Mouse (Mus musculus) lung, postnatal 4 days (tissue): ENCODE measurements around the gene Btbd2.

Source experiments
- DNase-seq, 2 experiments: peaks; one replicate each; pipeline ENCODE4 v3.0.0; 2021

Gene Btbd2

DNA sequence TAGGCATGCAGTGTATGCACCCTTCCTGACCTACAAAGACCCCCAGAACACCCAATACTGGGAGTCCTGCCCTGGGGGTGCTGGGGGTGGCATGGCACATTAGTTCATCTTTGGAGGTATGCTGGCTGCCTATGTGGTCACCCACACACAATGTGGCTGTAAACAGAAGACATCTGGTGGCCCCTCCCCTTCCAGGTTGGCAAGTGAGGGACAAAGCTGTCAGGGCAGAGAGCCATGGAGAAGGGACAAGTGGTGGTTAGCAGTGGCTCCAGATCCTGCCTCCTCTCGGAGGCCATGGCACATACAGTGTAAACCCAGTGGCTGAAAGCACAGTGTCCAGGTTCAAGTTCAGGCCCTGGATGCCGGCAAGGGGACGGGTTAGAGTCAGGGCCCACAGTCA, 29.7 kb upstream of the Btbd2 start:
- DNase-seq = no peak

DNA sequence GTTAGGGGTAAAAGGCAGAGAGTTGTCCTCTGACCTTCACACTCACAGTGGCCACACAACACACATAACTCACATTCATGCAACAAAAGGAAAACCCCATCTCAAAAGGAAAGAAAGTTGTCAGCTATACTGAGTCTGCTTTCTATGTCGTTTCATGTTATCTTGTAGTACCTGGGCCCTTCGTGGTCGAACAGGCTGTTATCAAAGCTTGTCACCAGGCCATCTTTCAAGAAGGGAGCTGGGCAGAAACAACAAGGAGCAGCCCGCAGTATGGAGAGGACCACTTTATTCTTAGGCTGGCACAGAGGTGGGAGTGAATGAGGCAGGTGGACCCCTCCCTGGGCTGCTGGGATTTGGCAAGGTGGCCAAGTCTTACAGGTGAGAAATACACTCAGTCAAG, 28.1 kb upstream of the Btbd2 start:
- no peak for DNase-seq

DNA sequence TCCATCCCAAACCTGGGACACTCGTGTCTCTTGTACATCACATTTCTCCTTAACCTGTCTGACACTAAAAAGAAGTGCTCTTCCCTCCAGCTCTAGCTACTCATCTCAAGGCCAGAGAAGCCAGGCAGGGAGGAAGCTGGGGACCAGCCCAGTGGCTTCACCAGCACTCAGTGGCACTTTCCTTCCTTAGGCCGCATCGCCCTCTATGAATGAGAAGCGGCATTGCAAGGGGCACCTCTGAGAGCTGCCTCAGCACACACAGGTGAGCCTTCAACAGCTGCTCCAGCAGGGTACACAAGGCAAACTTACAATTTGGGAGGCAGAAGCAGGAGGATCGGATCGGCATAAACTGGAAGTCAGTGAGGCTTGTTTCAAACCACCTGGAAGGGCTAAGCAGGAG, 27.3 kb upstream of the Btbd2 start:
- DNase-seq = peak; percentile 79 to 87

- no peak for DNase-seq
Observed at GRCm38 (mm10) chr10:80683647-80684046, 26.8 kb upstream of the Btbd2 start.

GRCm38 (mm10) chr10:80682003-80682402, 25.1 kb upstream of the Btbd2 start:
- DNase-seq = no peak

DNA sequence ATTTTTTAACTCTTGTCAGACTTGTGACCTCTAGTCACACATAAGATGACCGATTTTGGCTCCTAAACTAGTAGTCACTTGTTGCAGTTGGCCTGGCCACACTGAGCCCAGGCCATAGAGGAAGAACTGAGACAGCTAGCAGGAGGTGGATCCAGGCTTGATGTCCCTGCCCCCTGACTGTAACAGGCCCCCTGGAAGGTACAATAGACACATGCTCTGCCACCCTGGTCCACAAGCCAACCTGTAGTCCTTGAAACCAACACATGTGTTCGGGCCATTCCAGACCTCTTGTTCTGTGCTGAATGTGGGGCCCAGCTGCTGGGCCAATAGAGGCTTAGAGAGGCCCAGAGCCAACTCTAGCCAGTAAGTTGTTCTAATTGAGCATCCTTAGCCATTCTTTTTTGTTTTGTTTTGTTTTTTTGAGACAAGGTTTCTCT, 23.4 kb upstream of the Btbd2 start:
- no peak for DNase-seq

- DNase-seq = peak in 1 of 2 experiments; percentile 40
Observed at GRCm38 (mm10) chr10:80679556-80680259, 22.8 kb upstream of the Btbd2 start.

GRCm38 (mm10) chr10:80678601-80679377, 21.9 kb upstream of the Btbd2 start:
- peak; percentile 73 to 81 for DNase-seq

DNA sequence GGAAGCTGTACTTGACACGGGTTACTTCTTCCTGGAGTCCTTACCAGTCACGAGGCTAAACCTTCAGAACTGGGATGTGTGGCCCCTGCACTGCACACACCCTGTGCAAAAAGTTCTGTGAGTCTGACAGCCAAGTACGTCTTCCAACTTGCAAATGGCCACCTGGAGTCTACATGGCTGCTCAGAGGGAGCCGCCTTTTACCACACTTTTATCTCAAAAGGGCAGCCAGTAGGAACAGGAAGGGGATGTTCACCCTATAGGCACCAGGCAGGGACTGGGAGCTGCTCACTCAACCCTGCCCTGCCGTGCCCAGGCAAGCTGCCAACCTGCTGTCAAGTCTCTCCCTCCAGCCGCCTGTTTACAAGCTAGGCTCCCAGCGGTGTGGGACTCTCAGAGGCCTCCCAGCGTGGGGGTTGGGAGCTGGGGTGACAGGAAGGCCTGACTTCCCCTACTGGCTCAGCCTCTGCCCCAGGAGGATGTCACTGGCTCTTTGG, 21.1 kb upstream of the Btbd2 start, which contains the start of gene Mknk2:
Mknk2 (minus strand) TSS at position 171 of the 495 bp plus-strand sequence.
- DNase-seq = peak; percentile 96 to 99

DNA sequence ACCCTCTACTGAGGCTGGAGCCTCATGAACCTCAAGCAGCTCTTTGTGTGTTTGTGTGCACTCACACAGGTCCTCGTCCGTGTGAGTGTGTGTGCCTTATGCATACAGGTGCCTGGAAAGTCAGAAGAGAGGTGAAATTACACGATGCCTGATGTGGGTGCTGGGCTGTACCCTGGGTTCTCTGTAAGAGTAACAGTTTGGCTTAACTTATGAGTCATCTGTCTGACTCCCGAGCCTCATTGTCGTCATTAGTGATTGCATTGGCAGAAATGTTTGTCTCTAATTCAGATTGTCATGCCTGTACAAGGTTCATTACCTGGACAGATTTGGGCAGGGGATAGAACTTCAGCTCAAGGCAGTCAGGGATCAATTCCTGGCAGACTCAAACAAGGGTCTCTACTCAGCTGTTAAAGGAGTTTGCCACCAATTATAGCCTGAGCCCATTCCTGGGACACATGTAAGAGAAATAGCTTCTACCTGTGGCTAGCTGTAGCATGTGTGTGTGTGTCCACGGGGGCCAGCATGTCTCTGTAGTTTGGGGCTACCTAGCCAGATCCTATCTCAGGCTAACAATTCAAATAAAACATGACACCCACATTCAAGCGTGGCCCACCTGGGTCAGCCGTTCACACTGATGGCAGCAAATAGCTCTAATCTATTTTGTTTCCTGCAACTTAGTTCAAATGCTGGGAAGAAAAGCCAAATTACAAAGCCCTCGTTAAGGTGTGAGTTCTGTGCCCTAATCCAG, 20.4 kb upstream of the Btbd2 start:
- DNase-seq = no peak

GRCm38 (mm10) chr10:80676198-80676928, 19.5 kb upstream of the Btbd2 start:
- peak; percentile 100 for DNase-seq

DNA sequence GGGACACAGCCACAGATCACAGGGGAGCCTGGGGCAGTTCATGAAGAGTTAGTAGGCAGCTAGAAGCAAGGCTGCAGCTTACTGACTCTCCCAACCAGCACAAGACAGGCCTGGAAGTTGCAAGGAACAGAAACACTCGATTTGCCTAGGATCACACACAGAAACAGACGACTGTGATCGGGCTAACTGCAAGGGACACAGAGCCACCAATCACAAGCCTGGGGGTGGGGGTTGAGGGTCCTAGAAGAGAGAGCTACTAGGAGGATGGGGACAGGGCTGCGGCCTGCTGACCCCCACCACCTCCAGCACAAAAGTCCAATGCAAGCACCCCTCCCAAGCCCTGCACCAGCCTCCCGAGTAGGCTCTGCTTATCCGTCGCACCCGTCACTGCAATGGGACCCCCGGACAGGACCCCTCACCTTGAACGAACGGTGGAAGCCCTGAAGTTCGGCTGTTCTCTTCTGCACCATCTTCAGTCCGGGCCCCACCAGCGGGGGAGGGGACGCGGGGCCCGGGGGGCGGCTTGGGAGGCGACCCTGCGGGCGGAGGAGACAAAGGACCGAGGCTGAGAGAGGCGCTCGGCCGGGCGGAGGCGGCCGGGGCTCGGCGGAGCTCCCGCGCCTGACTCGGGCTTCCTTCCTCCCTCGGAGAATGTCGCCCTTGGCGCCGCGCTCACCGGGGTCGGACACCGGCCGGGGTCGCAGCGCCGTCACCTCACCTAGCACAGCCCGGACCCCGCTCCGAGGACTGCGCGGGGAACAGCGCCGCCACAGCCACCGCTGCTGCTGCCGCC, 18.7 kb upstream of the Btbd2 start:
- no peak for DNase-seq

- no peak for DNase-seq
Observed at GRCm38 (mm10) chr10:80674851-80675404, 18.1 kb upstream of the Btbd2 start.

- DNase-seq = peak in 1 of 2 experiments; percentile 70
Observed at GRCm38 (mm10) chr10:80674161-80674711, 17.4 kb upstream of the Btbd2 start.

- DNase-seq = no peak
Observed at GRCm38 (mm10) chr10:80673690-80674089, 16.8 kb upstream of the Btbd2 start.

DNA sequence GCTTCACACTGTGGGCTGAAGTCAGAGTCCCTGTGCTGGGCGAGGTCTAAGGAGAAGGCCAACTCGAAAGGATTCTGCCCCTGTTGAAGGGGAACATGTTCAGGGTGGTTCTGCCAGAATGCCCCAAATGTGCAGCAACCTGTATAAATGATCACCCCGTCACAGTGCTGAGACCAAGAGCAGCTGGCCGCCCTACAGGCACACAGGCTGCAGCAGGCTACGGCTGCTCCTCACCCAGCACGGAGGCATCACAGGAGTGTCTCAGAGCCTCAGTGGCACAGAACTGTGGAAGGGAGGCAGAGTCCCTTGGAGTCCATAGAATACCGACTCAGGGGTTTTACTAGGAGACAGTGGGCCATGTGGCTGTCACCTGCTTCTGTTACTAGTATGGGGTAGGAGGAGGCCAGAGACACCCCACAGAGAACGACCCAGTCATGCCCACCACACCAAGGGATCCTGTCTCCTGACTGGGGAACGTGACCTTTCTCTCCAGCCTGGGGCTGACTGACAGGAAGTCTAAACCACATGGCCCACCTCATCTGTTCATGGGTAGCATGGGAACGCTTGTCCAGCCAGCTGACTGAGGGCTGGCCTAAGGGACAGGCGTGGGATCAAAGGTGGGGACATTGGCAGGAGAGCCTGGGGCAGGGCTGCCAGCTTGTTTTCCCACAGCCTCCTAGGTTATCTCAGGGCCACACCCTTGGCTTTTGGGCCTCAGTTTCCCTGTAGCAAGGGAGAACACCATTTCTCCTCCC, 15.2 kb upstream of the Btbd2 start:
- DNase-seq = no peak

DNA sequence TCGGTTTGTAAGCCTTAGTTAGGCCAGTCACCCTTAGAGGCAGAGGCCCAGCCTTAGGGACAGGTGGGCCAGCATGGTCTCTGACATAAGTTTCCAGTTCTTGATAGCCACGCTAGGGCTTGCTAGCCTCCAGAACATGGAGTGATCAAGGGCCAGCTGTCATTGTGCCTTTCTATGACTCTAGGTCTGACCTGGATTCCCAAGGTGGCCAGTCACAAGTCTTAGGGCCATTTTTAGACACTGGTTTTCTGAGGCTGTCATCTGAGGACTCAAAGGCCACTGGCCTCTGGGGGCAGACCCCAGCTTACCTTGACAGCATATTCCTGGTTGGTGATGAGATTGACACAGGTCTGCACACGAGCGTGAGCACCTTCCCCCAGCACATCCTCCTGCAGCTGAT, 14.4 kb upstream of the Btbd2 start:
- no peak for DNase-seq

DNA sequence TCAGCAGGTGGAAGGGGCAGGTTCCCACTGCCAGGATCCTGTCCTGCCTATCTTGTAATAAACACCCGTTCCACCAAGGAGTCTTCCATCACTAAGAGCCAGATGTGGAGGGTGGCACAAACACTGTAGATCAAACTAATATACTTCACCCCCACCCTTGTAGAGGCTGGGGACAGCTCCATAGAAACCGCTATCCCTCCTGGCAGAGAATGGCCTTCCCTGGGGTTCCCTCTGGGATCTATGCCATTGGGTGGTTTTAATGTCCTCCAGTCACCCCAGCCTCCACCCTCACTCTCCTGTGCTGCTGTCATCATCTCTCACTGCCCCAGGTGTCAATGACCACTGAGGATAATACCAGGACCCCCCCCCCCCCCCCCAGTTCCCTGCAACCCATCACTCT, 13.7 kb upstream of the Btbd2 start:
- DNase-seq = no peak

- peak; percentile 67 to 88 for DNase-seq
Observed at GRCm38 (mm10) chr10:80669737-80670485, 13.0 kb upstream of the Btbd2 start.

DNA sequence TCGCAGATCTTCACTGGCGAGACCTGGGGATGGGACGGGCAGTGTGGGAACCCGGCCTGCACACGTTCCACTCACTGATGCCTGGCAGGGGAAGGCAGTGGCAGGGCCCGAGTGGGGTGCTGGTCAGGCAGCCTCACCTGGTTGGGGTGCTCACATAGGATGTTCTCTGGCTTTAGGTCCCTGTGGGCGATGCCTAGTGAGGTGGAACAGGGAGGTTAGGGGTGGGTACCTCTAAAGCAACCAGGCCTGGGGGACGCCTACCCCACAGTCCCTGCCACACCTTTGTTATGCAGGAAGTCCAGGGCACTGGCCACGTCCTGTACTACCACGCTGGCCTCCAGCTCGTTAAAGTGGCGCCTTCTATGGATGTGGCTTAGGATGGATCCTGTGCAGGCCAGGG, 12.1 kb upstream of the Btbd2 start:
- DNase-seq = no peak
